Mouse (Mus musculus) ES-E14 (cell line): ENCODE data around the gene Sv2b.

Experiments
- CHD2 ChIP-seq: IDR thresholded peaks from 2 replicates; pipeline ENCODE4 v1.6.1; 2014; ENCODE audit warnings: mild to moderate bottlenecking, low read depth, low read length, inconsistent platforms
- ZNF384 ChIP-seq: IDR thresholded peaks from 2 replicates; pipeline ENCODE4 v1.6.1; 2012; ENCODE audit warnings: low read depth, low read length, inconsistent platforms

DNA sequence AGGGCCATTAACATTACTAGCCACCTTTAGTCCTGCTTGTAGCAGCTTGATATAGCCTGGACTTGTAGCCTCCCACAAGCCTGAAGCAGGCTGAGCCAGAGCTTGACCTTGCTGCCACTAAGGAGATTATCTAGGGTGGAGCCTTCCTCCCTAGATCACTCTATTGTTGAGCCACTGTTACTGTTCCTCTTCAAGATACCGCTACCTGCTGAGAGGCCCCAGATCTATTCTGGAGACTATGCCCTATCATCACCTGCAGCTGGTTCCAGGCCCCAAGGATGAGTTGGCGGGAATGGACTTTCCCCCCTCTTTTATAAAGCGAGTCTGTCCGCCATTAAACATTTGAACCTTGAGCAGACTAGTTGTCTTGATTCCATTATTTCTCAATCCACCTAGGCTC is 181.0 kb downstream of the Sv2b start:
- TF ChIP-seq ZNF384 (no peak), CHD2 (no peak)
